Mouse (Mus musculus) large intestine, adult 2 months (tissue): Measurements from ENCODE around the gene Pde6h. TPM values are rescaled to one million over a fixed set of nuclear protein-coding genes. Genes with fewer than 3 reads are reported as not detected.

ENCODE experiments used
- DNase-seq: peaks from one replicate; pipeline ENCODE4 v3.0.0-alpha.2; 2012; ENCODE audit warnings: low read depth, low spot score
- WGBS: fragments of 180-500 bp; shearing (Covaris S2); methylation state at CpG from one replicate; pipeline ENCODE4 v1.1.7; 2018; 5-methylcytosine and 5-hydroxymethylcytosine counted together
- polyA plus RNA-seq: library from polyadenylated mRNA; depleted of rRNA; stranded (reverse); fragments of >200 nt; gene quantifications from 2 replicates; pipeline ENCODE4 v1.2.3, GENCODE M21; 2012; rRNA removed

The Pde6h gene
- polyA plus RNA-seq, 1 experiment: 0.01 TPM

DNA sequence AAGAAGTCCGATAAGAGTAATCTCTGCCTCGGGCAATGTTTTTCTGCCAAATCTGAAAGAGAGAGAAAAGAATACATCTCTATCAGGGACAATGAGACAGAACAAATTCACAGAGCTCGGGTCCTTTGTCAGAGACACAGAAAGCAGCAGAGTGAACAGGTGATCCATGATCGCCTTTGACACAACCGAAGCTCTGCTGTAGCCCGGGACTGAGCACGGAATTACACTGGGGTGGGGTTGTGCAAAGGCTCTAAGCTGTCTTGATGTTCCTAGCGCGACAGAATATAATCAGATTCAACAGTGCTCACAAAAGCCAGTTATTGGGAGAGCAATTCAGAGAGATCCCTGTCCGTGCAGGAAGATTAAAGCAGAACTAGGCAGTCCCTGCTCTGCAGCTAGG is 77.1 kb downstream of the Pde6h start:
- DNase-seq: no peak
- 87% methylated on average over 10 of the region's 10 CpGs for WGBS

DNA sequence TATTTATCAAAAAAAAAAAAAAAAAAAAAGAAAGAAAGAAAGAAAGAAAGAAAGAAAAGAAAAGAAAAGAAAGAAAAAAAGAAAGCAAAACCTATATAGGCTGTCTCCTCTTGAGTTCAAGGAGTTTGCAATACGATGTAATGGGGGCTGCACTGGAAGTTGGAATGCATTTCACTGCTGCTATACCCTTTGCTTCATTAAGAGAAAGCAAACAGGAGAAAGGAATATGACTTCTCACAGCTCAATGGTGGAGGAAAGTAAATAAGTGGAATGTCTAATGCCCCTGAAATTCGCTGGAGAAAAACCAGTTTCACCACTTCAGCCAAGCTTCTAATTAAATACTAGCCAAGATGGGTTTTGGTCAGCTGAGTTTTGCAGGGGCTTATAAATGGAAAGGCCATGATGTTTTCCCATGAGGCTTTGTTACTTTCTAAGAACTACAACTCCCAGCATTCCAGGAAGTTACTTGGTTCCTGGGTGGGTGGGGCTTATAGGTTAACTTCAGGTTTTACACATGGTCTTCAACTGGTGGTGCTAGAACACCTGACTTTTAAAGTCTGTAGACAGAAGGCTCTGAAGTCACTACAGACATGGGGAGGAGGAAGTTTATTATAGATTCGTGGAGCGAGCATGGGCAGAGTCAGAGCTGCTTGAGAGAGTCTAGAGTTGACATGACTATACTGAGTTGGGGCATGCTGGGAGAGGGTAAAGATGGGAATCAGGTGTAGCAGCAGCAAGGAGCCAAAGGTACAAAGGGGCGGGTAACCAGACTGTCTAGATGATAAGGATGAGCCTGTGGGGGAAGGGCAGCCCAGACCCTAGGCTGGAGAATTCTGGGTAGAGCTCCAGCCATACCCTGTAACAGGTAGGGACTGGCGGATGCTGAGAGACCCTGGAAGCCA is 77.9 kb downstream of the Pde6h start:
- 60% methylated on average over 6 of the region's 6 CpGs for WGBS
- DNase-seq: no peak

DNA sequence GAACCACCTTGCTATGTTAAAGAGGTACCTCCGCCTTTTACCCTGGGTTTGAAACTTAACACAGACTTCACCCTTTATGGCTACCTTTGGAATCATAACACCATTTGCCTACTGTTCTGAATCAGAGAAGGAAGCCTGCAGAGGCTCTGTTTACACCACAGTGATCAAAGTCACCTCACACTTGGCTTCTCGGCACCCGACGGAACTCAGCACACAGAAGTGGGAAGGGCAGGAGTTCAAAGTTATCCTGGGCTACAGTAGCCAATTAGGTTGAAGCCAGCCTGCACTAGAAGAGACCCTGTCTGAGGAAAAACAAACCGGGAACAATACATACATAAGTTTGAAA is 78.5 kb downstream of the Pde6h start:
- 52% methylated on average over 5 of the region's 5 CpGs for WGBS

DNA sequence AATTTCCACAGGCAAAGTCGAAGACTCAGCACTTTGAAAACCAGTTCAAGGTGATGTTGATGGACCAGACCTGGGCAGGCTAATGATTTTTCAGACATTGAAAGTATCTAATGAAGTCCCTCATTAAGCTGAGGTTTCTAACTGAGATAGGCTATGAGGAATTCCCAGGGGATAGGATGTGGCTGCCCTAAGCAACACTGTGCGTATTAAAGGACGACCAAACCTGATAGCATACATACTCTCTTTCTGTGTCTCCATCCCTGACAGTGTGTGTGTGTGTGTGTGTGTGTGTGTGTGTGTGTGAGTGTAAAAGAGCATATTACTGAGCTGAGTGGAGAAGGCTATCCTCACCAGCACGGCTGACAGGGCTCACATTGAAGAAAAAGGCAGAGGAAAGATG is 80.7 kb downstream of the Pde6h start:
- no peak for DNase-seq
- 86% methylated on average over 4 of the region's 4 CpGs for WGBS

More for the DNA sequence above, 78.5 kb downstream of the Pde6h start:
- no peak for DNase-seq

DNA sequence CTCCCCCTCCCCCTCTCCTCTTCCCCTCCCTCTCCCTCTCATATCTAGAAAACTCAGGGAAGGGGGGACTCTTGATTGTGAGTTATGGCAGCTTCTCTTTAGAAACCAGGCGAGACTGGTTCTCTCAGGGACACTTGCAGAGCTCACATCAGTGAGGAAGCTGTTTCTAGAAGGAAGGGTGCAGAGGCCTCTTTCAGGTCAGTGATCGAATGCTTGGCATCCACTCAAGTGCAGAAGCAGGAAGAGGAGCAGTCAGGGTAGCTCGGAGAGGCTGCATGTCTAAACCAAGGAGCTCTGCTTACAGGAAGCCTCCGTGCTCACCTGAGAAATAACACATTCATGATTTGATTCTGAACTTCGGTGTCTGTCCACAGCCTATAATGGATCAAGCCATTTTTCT is 87.6 kb downstream of the Pde6h start:
- no peak for DNase-seq
- WGBS: 54% methylated on average over 5 of the region's 5 CpGs

DNA sequence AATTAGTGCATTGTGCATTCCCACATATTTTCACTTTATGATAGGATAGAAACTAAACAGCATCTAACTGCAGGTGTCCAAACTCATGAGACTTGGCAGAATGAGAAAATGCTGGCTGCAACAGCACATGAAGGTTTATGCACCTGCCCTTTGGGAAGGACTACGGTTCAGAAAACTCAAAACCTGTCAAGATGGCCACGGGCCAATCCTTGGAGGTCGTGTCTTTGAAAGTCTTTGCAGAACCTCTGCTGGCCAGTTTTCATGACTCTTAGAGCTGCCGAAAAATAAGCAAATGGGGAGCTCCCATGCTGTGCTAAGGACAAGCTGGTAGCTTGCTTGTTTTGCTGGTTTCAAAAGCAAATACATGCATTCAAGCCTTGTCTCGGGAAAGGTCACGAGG is 90.7 kb downstream of the Pde6h start:
- 57% methylated on average over 6 of the region's 6 CpGs for WGBS
- DNase-seq: no peak

DNA sequence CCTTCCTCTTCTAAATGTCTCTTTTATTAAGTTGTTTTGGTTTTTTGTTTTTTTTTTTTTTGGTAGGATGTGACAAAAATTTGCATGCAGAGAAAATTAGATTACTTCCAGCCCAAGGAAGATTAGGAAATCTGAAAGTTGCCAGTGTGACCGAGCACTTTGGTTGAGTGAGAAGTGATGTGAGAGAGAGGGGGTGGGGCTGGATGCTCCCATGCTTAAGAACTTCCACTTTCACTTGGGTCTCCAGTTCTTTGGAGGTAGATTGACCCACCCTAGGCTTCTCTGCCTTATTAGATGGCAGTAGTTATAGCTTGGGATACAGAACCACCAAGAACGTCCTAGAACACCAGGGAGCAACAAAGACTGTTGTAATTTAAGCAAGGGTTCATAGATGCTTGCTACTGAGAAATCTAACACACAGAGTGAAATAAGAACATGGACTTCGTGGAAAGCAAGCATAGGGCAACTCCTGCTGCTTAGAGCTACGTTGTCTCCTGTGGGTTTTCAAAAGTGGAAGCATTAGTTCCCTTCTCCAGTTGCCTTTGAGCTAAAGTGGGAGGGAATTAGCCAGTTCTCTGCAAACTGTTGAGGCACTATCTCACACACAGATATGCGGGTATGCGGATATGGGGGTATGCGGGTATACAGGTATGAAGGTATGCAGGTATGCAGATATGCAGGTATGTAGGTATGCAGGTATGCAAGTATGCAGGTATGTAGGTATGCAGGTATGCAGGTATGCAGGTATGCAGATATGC is 93.8 kb downstream of the Pde6h start:
- no peak for DNase-seq
- WGBS: 77% methylated on average over 7 of the region's 7 CpGs

Other genes starting within 250 kb of the Pde6h start
- 75.9 and 98.3 TPM in 2 replicates for gene Gucy2c, start 142.1 kb upstream of the Pde6h start, polyA plus RNA-seq
- 2.2 and 2.6 TPM in 2 replicates for gene Hist4h4, start 119.4 kb upstream of the Pde6h start, polyA plus RNA-seq
- gene H2afj, start 115.6 kb upstream of the Pde6h start, polyA plus RNA-seq: 221 and 301 TPM in 2 replicates
- 0.12 and 0.19 TPM in 2 replicates for gene BC049715, start 96.2 kb upstream of the Pde6h start, polyA plus RNA-seq
- 26.9 and 30.0 TPM in 2 replicates for gene Wbp11, start 95.6 kb upstream of the Pde6h start, polyA plus RNA-seq
- gene Smco3, start 88.4 kb upstream of the Pde6h start, polyA plus RNA-seq: not detected in 2 replicates
- gene Art4, start 66.1 kb upstream of the Pde6h start, polyA plus RNA-seq: 0.60 and 0.64 TPM in 2 replicates
- gene Mgp, start 48.0 kb upstream of the Pde6h start, polyA plus RNA-seq: 209 and 260 TPM in 2 replicates
- gene Erp27, start 1.7 kb upstream of the Pde6h start, polyA plus RNA-seq: 0.19 and 0.32 TPM in 2 replicates
- gene Arhgdib, start 18.1 kb downstream of the Pde6h start, polyA plus RNA-seq: 54.6 and 61.2 TPM in 2 replicates
- gene Rerg, start 246.7 kb downstream of the Pde6h start, polyA plus RNA-seq: 2.9 and 3.8 TPM in 2 replicates